Comparison of ENCODE assay signal across 7 mouse cellular contexts in genomic region chr4:95161670-95162020, GRCm38 (mm10).
A peak's percentile ranks its signal among the peaks of the same experiment; 100 is the strongest.
DNase-seq lines count a peak whose midpoint lies in the region; ATAC-seq lines count a peak whose summit lies in the region.

No protein-coding gene starts in this region.

- no peaks in the 10 kb centered on the region for H3K9me3 ChIP-seq in lung, embryonic 15.5 days
- H3K9me3 ChIP-seq in forebrain, embryonic 10.5 days = no peaks in the 10 kb centered on the region
- no peaks in the 10 kb centered on the region for H3K9me3 ChIP-seq in limb, embryonic 15.5 days
- H3K9me3 ChIP-seq in stomach, embryonic 14.5 days (ENCODE audit: control insufficient read depth, low read depth, low read length) = no peaks in the 10 kb centered on the region

- peaks cover 45% of the 10 kb centered on the region for H3K4me1 ChIP-seq in lung, embryonic 15.5 days
- H3K4me1 ChIP-seq in forebrain, embryonic 10.5 days = peaks cover 25% of the 10 kb centered on the region
- peaks cover 14% of the 10 kb centered on the region for H3K4me1 ChIP-seq in limb, embryonic 15.5 days
- H3K4me1 ChIP-seq in stomach, embryonic 14.5 days (ENCODE audit: control insufficient read depth, insufficient read depth, low read length) = peaks cover 9% of the 10 kb centered on the region; the same call in 1 of the 2 replicates

- peak overlapping the region; percentile 64 for H3K4me2 ChIP-seq in lung, embryonic 15.5 days
- H3K4me2 ChIP-seq in limb, embryonic 15.5 days = peak overlapping the region; percentile 71
- peak overlapping the region; percentile 53 for H3K4me2 ChIP-seq in stomach, embryonic 14.5 days (replicated peaks; ENCODE audit: low read depth, low read length)

- peak overlapping the region; percentile 98 for H3K27ac ChIP-seq in lung, embryonic 15.5 days
- H3K27ac ChIP-seq in forebrain, embryonic 10.5 days = peak overlapping the region; percentile 94
- H3K27ac ChIP-seq in limb, embryonic 15.5 days = peak overlapping the region; percentile 93
- H3K27ac ChIP-seq in stomach, embryonic 14.5 days (ENCODE audit: low read length) = peak overlapping the region; percentile 97

- peak overlapping the region; percentile 46 for H3K4me3 ChIP-seq in lung, embryonic 15.5 days
- peak overlapping the region; percentile 65 for H3K4me3 ChIP-seq in forebrain, embryonic 10.5 days
- H3K4me3 ChIP-seq in limb, embryonic 15.5 days = peak overlapping the region; percentile 49
- H3K4me3 ChIP-seq in stomach, embryonic 14.5 days (ENCODE audit: low read depth, low read length) = peak overlapping the region; percentile 41

- H3K36me3 ChIP-seq in lung, embryonic 15.5 days = no peaks in the 10 kb centered on the region
- H3K36me3 ChIP-seq in forebrain, embryonic 10.5 days (replicated peaks) = no peaks in the 10 kb centered on the region
- H3K36me3 ChIP-seq in limb, embryonic 15.5 days = no peaks in the 10 kb centered on the region
- no peaks in the 10 kb centered on the region for H3K36me3 ChIP-seq in stomach, embryonic 14.5 days (ENCODE audit: control insufficient read depth, insufficient read depth, low read length)

- no peak for DNase-seq in lung, postnatal 10 days
- no peak for DNase-seq in forebrain, embryonic 10.5 days (ENCODE audit: extremely low spot score, low spot score)
- no peak for DNase-seq in thymus, adult 18-20 months
- no peak for DNase-seq in thymus, postnatal 10 days (ENCODE audit: low spot score in 2 of 2)

- ATAC-seq in lung, embryonic 15.5 days (ENCODE audit: borderline replicate concordance, extremely low read depth, low FRiP score, low TSS enrichment) = peak; percentile 4; the same call in 1 of the 2 replicates
- ATAC-seq in limb, embryonic 15.5 days (ENCODE audit: insufficient number of reproducible peaks, low FRiP score, low TSS enrichment, low read depth) = no peak
- ATAC-seq in stomach, embryonic 14.5 days (ENCODE audit: insufficient number of reproducible peaks, insufficient read depth, low FRiP score, low read depth) = no peak

- 16% methylated on average over 7 of the region's 7 CpGs for WGBS in lung, embryonic 15.5 days
- WGBS in forebrain, embryonic 10.5 days = 28% methylated on average over 7 of the region's 7 CpGs
- 19% methylated on average over 7 of the region's 7 CpGs for WGBS in limb, embryonic 15.5 days
- 19% methylated on average over 7 of the region's 7 CpGs for WGBS in stomach, embryonic 14.5 days

- H3K9ac ChIP-seq in lung, embryonic 15.5 days = peak overlapping the region; percentile 43
- H3K9ac ChIP-seq in limb, embryonic 15.5 days = peak overlapping the region; percentile 55
- peak overlapping the region; percentile 57 for H3K9ac ChIP-seq in stomach, embryonic 14.5 days (replicated peaks; ENCODE audit: low read depth, low read length)

- H3K27me3 ChIP-seq in lung, embryonic 15.5 days = no peaks in the 10 kb centered on the region
- H3K27me3 ChIP-seq in forebrain, embryonic 10.5 days (ENCODE audit: poor library complexity, severe bottlenecking) = no peaks in the 10 kb centered on the region; the same call in 1 of the 2 replicates
- H3K27me3 ChIP-seq in limb, embryonic 15.5 days = no peaks in the 10 kb centered on the region
- H3K27me3 ChIP-seq in stomach, embryonic 14.5 days (ENCODE audit: control insufficient read depth, insufficient read depth, low read length) = no peaks in the 10 kb centered on the region
